Mouse (Mus musculus): ENCODE data around the gene Vmn1r203. TPM values are rescaled to one million over a fixed set of nuclear protein-coding genes. Genes with fewer than 3 reads are reported as not detected.

The Vmn1r203 gene
- 0.09 TPM for polyA plus RNA-seq (2017; shearing (Covaris generic))

GRCm38 (mm10) chr13:22517814-22518213 lies at the start of gene Vmn1r203:
Gene Vmn1r203, plus strand, starts transcription at chr13:22518114.

DNA sequence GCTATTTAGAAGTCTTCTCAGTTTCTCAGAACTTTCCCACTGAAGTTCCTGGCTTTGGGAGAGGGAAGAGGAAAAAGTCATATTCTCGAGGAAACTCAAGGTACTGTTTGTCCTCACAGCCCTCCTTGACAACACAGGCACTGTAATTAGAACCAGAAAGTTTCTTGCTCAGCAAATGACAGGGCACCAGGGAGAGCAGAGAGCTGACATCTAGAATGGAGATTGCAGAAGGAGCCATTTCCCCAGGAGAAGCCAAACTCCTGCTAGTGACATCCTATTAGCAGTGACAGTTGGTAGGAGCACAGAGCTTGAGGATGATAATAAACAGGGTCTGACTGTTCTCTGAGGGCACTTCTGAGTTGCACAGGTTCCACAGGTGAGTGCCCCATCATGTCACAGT lies 46.3 kb upstream of the Vmn1r203 start, which contains the start of gene Vmn1r201:
Gene Vmn1r201 (plus strand): TSS at position 301 of the 400 bp plus-strand sequence.

GRCm38 (mm10) chr13:22505281-22505680 lies 12.6 kb upstream of the Vmn1r203 start, which contains the start of gene Vmn1r202:
Gene Vmn1r202, minus strand, starts transcription at chr13:22505381.

DNA sequence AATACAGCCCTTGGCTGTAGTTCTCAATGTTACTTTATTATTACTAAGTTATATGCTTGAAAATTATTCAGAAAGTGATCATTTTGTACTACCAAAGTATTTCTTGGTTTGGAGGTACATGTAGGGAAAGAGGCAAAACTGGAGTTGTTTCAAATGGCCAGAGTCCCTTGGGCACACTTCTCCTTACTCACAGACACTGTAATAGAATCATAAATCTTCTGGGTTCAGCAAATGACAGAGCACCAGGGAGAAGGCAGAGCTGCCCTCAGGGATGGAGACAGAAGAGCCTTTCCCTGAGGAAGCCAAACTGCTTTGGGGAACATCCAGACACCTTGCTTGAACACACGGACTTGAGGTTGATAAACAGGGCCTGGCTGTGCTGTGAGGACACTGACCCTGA lies 35.0 kb downstream of the Vmn1r203 start, which contains the start of gene Vmn1r204:
Gene Vmn1r204 (plus strand): TSS at position 301 of the 400 bp plus-strand sequence.

Other genes starting within 250 kb of the Vmn1r203 start
- not detected for gene Vmn1r195, start 247.6 kb upstream of the Vmn1r203 start, polyA plus RNA-seq (2017; shearing (Covaris generic))
- not detected for gene Vmn1r196, start 228.2 kb upstream of the Vmn1r203 start, polyA plus RNA-seq (2017; shearing (Covaris generic))
- gene Vmn1r197, start 193.5 kb upstream of the Vmn1r203 start, polyA plus RNA-seq (2017; shearing (Covaris generic)): not detected
- not detected for gene Vmn1r198, start 167.8 kb upstream of the Vmn1r203 start, polyA plus RNA-seq (2017; shearing (Covaris generic))
- not detected for gene Vmn1r199, start 138.3 kb upstream of the Vmn1r203 start, polyA plus RNA-seq (2017; shearing (Covaris generic))
- gene Vmn1r200, start 127.7 kb upstream of the Vmn1r203 start, polyA plus RNA-seq (2017; shearing (Covaris generic)): not detected
- gene Vmn1r201, start 46.2 kb upstream of the Vmn1r203 start, polyA plus RNA-seq (2017; shearing (Covaris generic)): not detected
- gene Vmn1r202, start 12.7 kb upstream of the Vmn1r203 start, polyA plus RNA-seq (2017; shearing (Covaris generic)): not detected
- gene Vmn1r204, start 35.1 kb downstream of the Vmn1r203 start, polyA plus RNA-seq (2017; shearing (Covaris generic)): not detected
- not detected for gene Vmn1r205, start 74.9 kb downstream of the Vmn1r203 start, polyA plus RNA-seq (2017; shearing (Covaris generic))
- gene Vmn1r206, start 106.1 kb downstream of the Vmn1r203 start, polyA plus RNA-seq (2017; shearing (Covaris generic)): not detected
- not detected for gene Vmn1r207-ps, start 211.5 kb downstream of the Vmn1r203 start, polyA plus RNA-seq (2017; shearing (Covaris generic))

Measured in naive thymus-derived CD4-positive, alpha-beta T cell, adult 5 months (primary cell).